Mouse (Mus musculus) midbrain, embryonic 11.5 days (tissue): ENCODE data around the gene Tacc2. TPM values are rescaled to one million over a fixed set of nuclear protein-coding genes. Genes with fewer than 3 reads are reported as not detected.
"Not testable (repeated sequence)": the region's sequence is repeated elsewhere in the genome, so short reads cannot be mapped to it uniquely, and the experiment has no call there.

ENCODE experiments used
- ATAC-seq: fragments of 200-750 bp; cut with Nextera tagmentation; 2 replicates; pipeline ENCODE4 v1.8.0; 2017; ENCODE audit warnings: moderate TSS enrichment, moderate library complexity; ENCODE audit not compliant: low FRiP score
- DNase-seq: peaks from one replicate; pipeline ENCODE4 v3.0.0; 2015; ENCODE audit warnings: low spot score; ENCODE audit errors: missing footprints
- H3K27ac ChIP-seq: fragments of 300-500 bp; sonication (generic); 2 replicates; pipeline ENCODE4 v1.5.1; 2014; ENCODE audit warnings: low read depth, low read length
- H3K27me3 ChIP-seq: fragments of 300-500 bp; sonication (generic); 2 replicates; pipeline ENCODE4 v1.6.1; 2014; ENCODE audit warnings: mild to moderate bottlenecking, low read length, moderate library complexity, mixed read lengths; ENCODE audit not compliant: control insufficient read depth, insufficient read depth
- H3K36me3 ChIP-seq: fragments of 300-500 bp; sonication (generic); 2 replicates; pipeline ENCODE4 v1.6.1; 2014; ENCODE audit warnings: mild to moderate bottlenecking, low read length, moderate library complexity, mixed read lengths; ENCODE audit not compliant: control insufficient read depth, insufficient read depth
- H3K4me1 ChIP-seq: fragments of 300-500 bp; sonication (generic); 2 replicates; pipeline ENCODE4 v1.6.1; 2014; ENCODE audit warnings: low read length; ENCODE audit not compliant: control insufficient read depth, insufficient read depth
- H3K4me2 ChIP-seq: fragments of 300-500 bp; sonication (generic); 2 replicates; pipeline ENCODE4 v1.6.1; 2014; ENCODE audit warnings: mild to moderate bottlenecking, moderate library complexity
- H3K4me3 ChIP-seq: fragments of 300-500 bp; sonication (generic); 2 replicates; pipeline ENCODE4 v1.5.1; 2014; ENCODE audit warnings: low read depth, low read length
- H3K9ac ChIP-seq: fragments of 300-500 bp; sonication (generic); 2 replicates; pipeline ENCODE4 v1.6.1; 2014; ENCODE audit warnings: low read length
- H3K9me3 ChIP-seq: fragments of 300-500 bp; sonication (generic); 2 replicates; pipeline ENCODE4 v1.6.1; 2016; ENCODE audit warnings: low read length; ENCODE audit not compliant: control insufficient read depth
- WGBS: fragments of 180-500 bp; shearing (Covaris S2); extraction: QIAGEN DNeasy Blood & Tissue Kit; methylation state at CpG from one replicate; pipeline ENCODE4 v1.1.7; 2014; 5-methylcytosine and 5-hydroxymethylcytosine counted together
- polyA plus RNA-seq: library from polyadenylated mRNA; unstranded; fragments of >200 nt; fragmentation: Nextera tagmentation; extraction: Ambion mirVana; gene quantifications from 2 replicates; pipeline ENCODE4 v1.2.1, GENCODE M21; 2014

Gene Tacc2
- polyA plus RNA-seq, 1 experiment from 2014 or later: 47.3 TPM

- 0 out of 2 replicates have a peak, but pooled peaks cover 2% of the 10 kb centered on the region for H3K4me1 ChIP-seq
- no peaks in the 10 kb centered on the region; the same call in 1 of the 2 replicates for H3K36me3 ChIP-seq
- H3K9ac ChIP-seq: no peak overlapping the region
- 68% methylated on average over 4 of the region's 4 CpGs for WGBS
- DNase-seq: no peak
- H3K4me3 ChIP-seq: no peak overlapping the region
- no peak overlapping the region for H3K4me2 ChIP-seq
- no peaks in the 10 kb centered on the region for H3K9me3 ChIP-seq
- ATAC-seq: no peak
- no peak overlapping the region for H3K27ac ChIP-seq
- H3K27me3 ChIP-seq: no peaks in the 10 kb centered on the region
Observed at GRCm38 (mm10) chr7:130662869-130663268, 85.6 kb downstream of the Tacc2 start.

DNA sequence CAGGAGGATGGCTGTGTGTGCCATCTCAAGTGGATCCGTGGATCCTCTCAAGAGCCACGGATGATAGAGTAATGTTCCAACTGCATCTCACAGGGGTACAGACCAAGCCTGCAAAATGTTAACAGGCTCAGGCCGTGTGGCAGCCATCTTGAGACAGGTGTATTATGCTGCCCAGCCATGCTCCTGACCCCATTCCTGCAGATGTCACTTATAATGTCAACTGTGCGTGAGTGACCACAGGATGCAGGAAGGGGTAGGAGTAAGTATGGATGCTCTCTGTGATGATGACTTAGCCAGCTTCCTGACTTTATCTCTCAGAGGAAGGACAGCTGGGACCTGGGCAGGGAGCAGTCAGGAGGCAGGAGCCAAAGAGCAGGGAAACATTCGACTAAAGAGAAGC lies 86.8 kb downstream of the Tacc2 start:
- 96% methylated on average over 5 of the region's 5 CpGs for WGBS
- Histone ChIP-seq H3K27ac (no peak overlapping the region), H3K36me3 (no peaks in the 10 kb centered on the region; the same call in 1 of the 2 replicates), H3K9ac (no peak overlapping the region), H3K9me3 (no peaks in the 10 kb centered on the region), H3K4me2 (no peak overlapping the region), H3K4me3 (no peak overlapping the region), H3K27me3 (no peaks in the 10 kb centered on the region), H3K4me1 (peaks cover 2% of the 10 kb centered on the region; the same call in 1 of the 2 replicates)
- ATAC-seq (no peak), DNase-seq (no peak)

GRCm38 (mm10) chr7:130664629-130665028 lies 87.4 kb downstream of the Tacc2 start:
- no peak for ATAC-seq
- H3K4me2 ChIP-seq: no peak overlapping the region
- no peak overlapping the region for H3K9ac ChIP-seq
- no peaks in the 10 kb centered on the region for H3K27me3 ChIP-seq
- DNase-seq: no peak
- WGBS: 88% methylated on average over 5 of the region's 5 CpGs
- H3K36me3 ChIP-seq: no peaks in the 10 kb centered on the region; the same call in 1 of the 2 replicates
- H3K4me1 ChIP-seq: peaks cover 4% of the 10 kb centered on the region
- no peak overlapping the region for H3K4me3 ChIP-seq
- no peak overlapping the region for H3K27ac ChIP-seq
- no peaks in the 10 kb centered on the region for H3K9me3 ChIP-seq

GRCm38 (mm10) chr7:130665358-130665757 lies 88.1 kb downstream of the Tacc2 start:
- peaks cover 5% of the 10 kb centered on the region for H3K4me1 ChIP-seq
- H3K27me3 ChIP-seq: no peaks in the 10 kb centered on the region
- no peak overlapping the region for H3K4me3 ChIP-seq
- DNase-seq (no peak), ATAC-seq (no peak)
- H3K4me2 ChIP-seq: no peak overlapping the region
- 97% methylated on average over 9 of the region's 9 CpGs for WGBS
- no peaks in the 10 kb centered on the region; the same call in 1 of the 2 replicates for H3K36me3 ChIP-seq
- no peak overlapping the region for H3K27ac ChIP-seq
- no peak overlapping the region for H3K9ac ChIP-seq
- H3K9me3 ChIP-seq: no peaks in the 10 kb centered on the region

DNA sequence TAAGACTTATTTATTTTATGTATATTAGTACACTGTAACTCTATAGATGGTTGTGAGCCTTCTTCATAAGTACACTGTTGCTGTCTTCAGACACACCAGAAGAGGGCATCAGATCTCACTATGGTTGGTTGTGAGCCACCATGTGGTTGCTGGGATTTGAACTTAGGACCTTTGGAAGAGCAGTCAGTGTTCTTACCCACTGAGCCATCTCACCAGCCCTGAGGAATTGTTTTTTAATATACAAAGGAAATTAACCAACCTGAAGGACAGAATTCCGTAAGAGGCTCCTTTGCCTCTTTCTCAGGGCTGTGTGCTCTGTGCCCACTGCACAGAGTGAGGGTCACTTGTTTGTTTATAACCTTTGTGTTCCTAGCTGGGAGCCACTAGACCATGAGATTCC lies 90.8 kb downstream of the Tacc2 start:
- not testable (repeated sequence) for ATAC-seq, H3K4me1 ChIP-seq, H3K36me3 ChIP-seq, H3K27ac ChIP-seq, DNase-seq, H3K4me3 ChIP-seq, H3K9ac ChIP-seq, H3K4me2 ChIP-seq, H3K9me3 ChIP-seq, H3K27me3 ChIP-seq
- 80% methylated on average over 1 of the region's 1 CpGs for WGBS

DNA sequence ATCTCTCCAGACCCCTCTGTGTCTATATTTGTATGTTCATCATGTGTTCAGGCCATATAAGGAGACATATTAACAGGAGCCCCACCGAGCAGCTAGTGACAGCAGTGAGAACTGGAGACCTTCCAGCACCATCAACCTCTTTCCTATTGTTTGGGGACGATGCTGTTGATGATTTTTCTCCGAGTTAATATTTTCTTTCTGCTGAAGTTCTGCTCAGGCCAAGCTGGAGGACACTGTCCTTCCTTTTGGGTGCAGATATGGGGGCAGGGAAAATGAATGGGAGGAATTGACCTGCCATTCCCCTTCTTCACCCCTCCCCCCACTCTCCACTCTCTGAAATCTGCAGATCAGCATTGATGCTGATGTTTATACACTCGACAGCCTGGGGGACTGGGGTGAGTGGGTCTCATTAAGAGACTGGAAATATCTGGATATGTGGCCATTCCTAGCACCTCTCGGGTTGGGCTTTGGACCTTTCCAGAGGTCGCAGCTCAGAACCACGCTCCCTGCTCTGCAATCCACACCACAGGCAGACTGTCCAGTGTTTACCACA lies 91.6 kb downstream of the Tacc2 start:
- peak overlapping the region; percentile 77 for H3K27ac ChIP-seq
- no peak for ATAC-seq
- no peak overlapping the region for H3K9ac ChIP-seq
- peak; percentile 87 for DNase-seq
- no peak overlapping the region for H3K4me2 ChIP-seq
- no peaks in the 10 kb centered on the region for H3K36me3 ChIP-seq
- H3K27me3 ChIP-seq: no peaks in the 10 kb centered on the region
- H3K9me3 ChIP-seq: no peaks in the 10 kb centered on the region
- 71% methylated on average over 7 of the region's 7 CpGs for WGBS
- no peak overlapping the region for H3K4me3 ChIP-seq
- H3K4me1 ChIP-seq: peaks cover 3% of the 10 kb centered on the region

GRCm38 (mm10) chr7:130669370-130669881 lies 92.2 kb downstream of the Tacc2 start:
- H3K36me3 ChIP-seq: no peaks in the 10 kb centered on the region
- H3K9ac ChIP-seq: no peak overlapping the region
- H3K4me1 ChIP-seq: peaks cover 3% of the 10 kb centered on the region
- no peaks in the 10 kb centered on the region for H3K27me3 ChIP-seq
- 77% methylated on average over 8 of the region's 8 CpGs for WGBS
- H3K27ac ChIP-seq: peak overlapping the region; percentile 77
- no peak for ATAC-seq
- no peaks in the 10 kb centered on the region for H3K9me3 ChIP-seq
- DNase-seq: no peak
- no peak overlapping the region for H3K4me3 ChIP-seq
- no peak overlapping the region for H3K4me2 ChIP-seq

- H3K27ac ChIP-seq: no peak overlapping the region
- DNase-seq: no peak
- 78% methylated on average over 4 of the region's 4 CpGs for WGBS
- H3K9ac ChIP-seq: no peak overlapping the region
- no peak for ATAC-seq
- peaks cover 3% of the 10 kb centered on the region for H3K4me1 ChIP-seq
- H3K27me3 ChIP-seq: no peaks in the 10 kb centered on the region
- H3K9me3 ChIP-seq: no peaks in the 10 kb centered on the region
- no peak overlapping the region for H3K4me3 ChIP-seq
- no peaks in the 10 kb centered on the region for H3K36me3 ChIP-seq
- no peak overlapping the region for H3K4me2 ChIP-seq
Observed at GRCm38 (mm10) chr7:130670358-130670757, 93.1 kb downstream of the Tacc2 start.

GRCm38 (mm10) chr7:130671301-130671700 lies 94.1 kb downstream of the Tacc2 start:
- H3K9me3 ChIP-seq: no peaks in the 10 kb centered on the region
- H3K9ac ChIP-seq: no peak overlapping the region
- no peaks in the 10 kb centered on the region for H3K36me3 ChIP-seq
- no peak overlapping the region for H3K4me2 ChIP-seq
- WGBS: 73% methylated on average over 6 of the region's 6 CpGs
- DNase-seq: no peak
- no peaks in the 10 kb centered on the region for H3K27me3 ChIP-seq
- no peak overlapping the region for H3K4me3 ChIP-seq
- H3K27ac ChIP-seq: no peak overlapping the region
- H3K4me1 ChIP-seq: peaks cover 3% of the 10 kb centered on the region
- ATAC-seq: no peak
